Mouse (Mus musculus): Measurements from ENCODE around the gene P2rx1.
A peak's percentile ranks its signal among the peaks of the same experiment; 100 is the strongest.

The P2rx1 gene

DNA sequence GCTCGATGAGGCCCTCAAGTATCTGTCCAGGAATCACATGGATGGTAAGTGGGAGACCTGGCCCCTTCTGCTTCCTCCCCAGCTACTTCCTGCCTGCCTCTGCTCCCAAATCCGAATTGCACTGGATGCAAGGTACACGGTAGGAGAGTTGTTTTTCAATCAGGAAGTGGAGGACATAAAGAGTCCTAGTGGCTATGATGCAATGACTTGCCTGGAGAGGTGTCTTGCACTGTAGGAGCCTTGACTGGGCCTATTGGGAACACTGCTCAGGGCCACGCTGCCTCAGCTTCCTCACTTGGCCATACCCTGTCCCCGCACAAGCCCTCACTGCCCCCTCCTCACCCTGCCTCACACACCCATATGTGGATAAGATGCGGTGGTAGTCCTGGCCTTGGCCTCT is 9.9 kb upstream of the P2rx1 start:
- DNase-seq = no peak

DNA sequence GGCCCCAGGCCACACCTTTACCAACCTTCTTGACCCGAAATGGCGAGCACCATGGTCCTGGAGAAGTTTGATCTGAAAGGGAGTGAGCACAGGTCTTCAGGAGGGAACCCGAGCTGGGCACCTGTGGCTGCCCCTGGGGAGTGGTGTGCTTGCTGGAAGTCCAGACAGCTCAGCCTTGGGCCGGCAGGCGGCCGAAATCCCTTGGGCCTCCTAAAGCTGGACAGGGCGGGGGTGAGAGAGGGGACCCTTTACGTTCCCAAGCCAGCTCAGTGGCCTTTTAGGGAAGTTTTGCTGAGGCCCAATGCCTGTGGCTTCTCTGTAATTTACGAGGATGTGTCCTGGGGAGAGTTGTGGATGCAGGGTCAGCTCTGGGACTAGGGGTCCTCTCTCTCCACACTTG is 8.2 kb upstream of the P2rx1 start:
- no peak for DNase-seq

GRCm38 (mm10) chr11:72991961-72992360 is 6.9 kb upstream of the P2rx1 start:
- DNase-seq = no peak

- peak; percentile 10 for DNase-seq
Measured at GRCm38 (mm10) chr11:72996346-72996745, 2.6 kb upstream of the P2rx1 start.

DNA sequence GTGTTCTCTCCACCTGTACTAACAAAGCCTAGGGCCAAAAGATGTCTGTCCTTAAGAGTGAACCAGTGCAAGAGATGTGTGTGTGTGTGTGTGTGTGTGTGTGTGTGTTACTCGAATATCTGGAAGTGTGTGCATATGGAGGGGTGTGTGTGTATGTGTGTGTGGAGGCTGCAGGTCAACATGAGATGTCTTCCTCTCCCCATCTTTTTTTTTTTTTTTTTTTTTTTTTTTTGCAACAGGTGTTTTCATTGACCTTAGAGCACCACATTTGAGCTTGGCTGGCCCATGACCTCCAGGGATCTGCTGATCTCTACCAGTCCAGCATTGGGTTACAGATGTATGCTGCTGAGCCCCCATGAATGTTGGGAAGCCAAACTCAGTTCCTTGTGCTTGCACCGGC is 2.1 kb upstream of the P2rx1 start:
- DNase-seq = no peak

GRCm38 (mm10) chr11:72997529-72998326 is 1.2 kb upstream of the P2rx1 start:
- DNase-seq = peak; percentile 10

DNA sequence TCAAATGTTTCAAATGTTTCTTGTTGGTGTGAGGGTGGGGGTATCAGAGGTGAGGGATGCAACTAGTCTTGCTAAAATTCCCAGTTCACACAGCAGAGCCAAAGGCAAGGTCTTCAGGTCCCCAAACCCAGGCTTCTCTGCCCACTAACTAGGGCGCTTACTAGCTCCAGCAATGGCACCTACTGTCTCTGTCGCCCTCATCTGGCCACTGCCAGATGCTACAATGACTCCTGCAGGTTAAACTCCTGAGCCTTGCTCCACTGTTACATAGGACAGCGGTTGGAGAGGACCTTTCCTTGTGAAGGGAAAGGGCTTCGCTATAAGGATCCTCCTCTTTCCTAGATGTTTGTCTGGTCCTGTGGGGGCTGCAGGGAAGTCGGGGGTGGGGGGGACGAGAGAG is 2.1 kb downstream of the P2rx1 start:
- DNase-seq = peak; percentile 87

GRCm38 (mm10) chr11:73006377-73006776 is 7.5 kb downstream of the P2rx1 start:
- DNase-seq = peak; percentile 70

DNA sequence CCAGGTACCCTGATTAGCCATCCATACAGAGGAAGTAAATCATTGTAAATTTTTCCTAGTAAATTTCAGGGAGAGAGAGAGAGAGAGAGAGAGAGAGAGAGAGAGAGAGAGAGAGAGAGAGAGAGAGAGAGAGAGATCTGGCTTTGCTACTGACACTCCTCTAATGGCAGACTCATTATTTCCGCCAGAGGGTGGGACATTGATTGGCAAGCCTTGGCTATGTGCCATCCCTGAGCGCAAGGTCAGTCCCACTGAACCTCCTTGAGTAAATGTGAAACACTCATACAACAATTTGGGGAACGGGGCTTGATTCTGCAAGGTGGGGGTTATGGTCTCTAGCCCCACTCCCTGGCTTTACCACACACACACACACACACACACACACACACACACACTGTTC is 8.2 kb downstream of the P2rx1 start:
- DNase-seq = peak; percentile 19

DNA sequence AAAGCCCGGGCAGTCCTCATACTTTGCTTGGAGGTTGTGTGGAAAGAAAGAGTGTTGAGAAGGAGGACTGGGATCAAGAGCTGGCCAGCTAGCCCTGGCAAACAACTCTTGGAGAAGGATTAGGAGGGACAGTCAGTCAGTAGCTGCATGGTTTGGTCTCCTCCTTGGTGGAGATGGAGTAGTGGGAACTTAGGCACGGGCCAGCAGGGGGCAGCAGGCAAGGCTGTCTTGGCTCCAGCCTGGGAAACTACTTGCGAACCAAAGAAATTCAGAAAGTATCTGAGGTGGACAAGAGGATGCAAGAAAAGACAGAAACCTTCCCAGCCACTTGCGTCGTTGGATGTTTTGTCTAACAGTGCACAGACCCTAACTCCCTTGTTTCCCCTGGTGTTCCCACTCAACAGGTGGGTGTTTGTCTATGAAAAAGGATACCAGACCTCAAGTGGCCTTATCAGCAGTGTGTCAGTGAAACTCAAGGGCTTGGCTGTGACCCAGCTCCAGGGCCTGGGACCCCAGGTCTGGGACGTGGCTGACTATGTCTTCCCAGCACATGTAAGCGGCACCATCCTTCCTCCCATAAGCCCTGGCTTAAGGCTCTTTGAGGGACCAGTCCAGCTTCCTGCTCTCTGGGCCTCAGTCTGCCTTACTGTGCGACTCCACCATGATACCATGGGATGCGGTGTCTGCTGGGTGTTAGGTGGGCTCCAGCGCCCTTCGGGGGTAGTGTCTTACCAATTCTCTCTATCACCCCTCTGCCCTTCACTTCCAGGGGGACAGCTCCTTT is 9.0 kb downstream of the P2rx1 start:
- peak; percentile 91 for DNase-seq

DNA sequence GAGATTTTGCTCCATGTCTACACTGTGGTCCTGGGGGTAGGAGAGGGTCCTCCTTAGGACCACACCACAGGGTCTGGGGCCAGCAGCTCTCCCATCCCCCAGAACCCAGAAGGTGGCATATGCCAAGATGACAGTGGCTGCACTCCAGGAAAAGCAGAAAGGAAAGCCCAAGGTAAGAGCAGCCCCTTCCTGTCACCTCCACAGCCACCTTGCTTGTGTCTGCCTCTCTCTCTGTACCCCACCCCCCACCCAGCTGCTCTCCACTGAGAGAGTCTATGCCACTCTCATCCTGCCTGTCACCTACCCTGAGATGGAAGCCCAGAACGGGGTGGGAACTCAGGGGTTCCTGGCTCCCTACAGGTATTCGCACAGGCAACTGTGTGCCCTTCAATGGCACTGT is 9.9 kb downstream of the P2rx1 start:
- DNase-seq = peak; percentile 61

DNA sequence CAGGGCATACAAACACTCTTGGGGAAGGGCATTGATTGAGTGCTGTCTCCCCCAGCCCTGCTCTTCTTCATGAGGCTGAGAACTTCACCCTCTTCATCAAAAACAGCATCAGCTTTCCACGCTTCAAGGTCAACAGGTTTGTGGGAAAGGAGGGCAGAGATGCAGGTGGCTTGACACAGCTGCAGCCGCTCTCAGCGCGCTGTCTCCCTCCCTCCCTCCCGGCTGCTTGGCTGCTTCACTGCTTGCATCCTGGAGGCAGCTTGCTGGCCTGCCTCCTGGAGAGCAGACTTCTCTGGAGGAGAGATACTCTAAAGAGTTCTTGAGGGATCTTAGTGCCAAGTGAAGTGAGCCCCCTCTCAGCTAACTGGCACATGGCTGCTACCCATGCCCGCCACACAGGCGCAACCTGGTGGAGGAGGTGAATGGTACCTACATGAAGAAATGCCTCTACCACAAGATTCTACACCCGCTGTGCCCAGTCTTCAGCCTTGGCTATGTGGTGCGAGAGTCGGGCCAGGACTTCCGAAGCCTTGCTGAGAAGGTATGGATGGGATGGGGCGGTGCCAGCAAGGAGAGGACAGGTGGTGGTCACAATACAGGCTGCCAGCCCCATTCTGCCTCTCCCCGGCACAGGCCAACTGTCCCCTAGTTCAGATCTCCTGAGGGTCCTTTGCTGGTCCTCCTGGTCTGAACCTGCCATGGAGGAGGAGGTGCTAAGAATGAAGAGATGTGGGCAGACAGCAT is 10.8 kb downstream of the P2rx1 start:
- peak; percentile 68 for DNase-seq

DNA sequence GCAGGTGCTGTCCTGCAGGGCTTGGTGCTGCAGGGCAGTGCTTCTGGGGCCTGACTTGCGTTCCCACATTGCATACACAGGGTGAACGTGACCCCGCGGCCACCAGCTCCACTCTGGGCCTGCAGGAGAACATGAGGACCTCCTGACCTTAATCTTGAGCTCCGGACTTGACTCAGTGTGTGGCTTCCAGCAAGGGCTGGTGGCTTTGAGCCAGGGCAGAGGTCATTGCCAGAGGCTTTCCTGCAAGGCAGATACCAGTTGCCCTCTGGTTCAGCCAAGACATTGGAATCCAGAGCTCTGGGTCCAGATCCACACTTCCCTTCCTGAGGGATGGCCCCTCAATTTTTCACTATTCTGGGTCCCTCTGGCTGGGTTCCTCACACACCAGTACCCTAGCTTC is 15.1 kb downstream of the P2rx1 start:
- peak; percentile 46 for DNase-seq

DNA sequence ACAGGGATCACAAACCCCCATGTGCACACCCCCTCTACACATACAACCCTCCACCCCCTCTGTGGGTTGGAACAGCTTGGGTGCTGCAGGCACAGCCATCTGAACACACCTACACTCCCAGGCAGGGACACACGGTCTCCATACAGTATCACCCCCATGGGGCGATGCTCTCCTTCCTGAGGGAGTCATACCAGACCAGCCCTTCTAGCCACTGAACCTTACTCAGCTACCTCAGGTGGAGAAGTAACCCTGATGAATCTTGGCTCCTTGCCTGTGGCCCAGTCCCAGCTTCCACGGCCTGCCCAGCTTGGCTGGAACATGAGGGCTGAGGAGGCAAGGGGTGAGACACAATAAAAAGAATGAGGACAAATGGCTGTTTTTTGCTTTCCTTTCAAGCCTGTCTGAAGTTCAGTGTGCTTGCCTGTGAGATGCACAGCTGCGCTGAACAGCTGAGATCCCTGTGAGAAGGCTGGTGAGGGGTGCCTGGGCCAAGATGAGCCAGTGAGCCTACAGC is 16.0 kb downstream of the P2rx1 start:
- DNase-seq = peak; percentile 73

DNA sequence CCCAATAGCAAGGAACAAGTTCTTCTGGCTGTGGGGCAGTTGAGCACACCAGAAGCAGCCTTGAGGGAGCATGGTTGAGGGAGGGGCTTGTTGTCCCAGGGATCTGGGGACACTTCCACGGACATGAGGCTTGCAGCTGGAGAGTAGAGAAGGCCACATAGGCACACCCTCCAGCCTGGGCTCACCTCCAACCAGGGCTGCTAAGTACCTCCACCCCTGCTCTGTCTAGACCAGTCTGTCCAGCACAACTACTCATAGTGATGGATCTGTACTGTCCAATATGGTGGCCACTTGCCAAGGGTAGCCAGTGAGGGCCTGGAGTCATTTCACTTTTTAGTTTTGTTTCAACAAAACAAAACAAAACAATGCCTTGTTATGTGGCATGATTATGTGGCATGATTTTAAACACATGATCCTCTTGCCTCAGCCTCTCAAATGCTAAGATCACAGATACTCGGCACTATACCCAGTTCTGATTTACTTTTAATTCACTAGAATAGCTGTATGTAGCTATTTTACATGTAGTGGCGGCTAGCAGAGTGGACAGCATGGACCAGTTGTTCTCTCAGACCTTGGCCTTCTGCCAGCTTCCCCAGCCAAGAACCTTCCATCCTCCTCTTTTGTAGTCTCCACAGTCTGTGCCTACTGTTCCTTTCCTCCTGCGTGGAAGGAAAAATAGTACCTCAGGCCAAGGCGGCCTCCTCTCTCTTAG is 16.6 kb downstream of the P2rx1 start:
- DNase-seq = no peak

- no peak for DNase-seq
Measured at GRCm38 (mm10) chr11:73016103-73016420, 17.2 kb downstream of the P2rx1 start.

DNA sequence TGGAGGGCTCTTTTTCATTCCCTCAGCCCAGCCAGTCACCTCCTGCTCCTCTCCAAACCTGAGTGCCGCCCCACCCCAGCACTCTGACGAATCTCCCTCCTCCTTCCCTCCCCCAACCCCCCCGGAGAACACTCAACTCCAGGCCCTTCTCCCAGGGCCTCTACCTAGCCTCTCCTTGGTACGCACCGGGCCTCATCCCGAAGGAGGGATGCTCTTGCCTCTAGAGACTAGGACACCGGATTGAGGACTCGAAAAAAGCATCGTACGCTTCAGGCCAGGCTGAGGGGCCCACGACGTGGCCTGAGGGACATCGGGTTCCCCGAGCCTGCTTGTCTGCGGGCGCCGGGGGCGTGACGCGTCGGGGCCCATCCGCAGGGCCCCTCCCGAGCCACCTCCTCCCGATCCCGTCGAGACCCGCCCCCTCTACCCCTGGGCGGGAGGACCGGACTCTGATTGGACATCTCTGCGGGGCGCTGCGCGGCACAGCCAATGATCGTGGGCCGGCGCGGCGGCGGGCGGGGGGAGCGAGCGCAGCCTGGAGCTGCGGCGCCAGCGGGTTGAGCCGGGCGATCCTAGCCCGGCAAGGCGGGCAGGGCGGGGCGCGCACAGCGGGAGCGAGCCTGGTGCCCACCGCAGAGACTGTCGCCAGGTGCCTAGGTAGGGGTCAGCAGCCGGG is 19.7 kb downstream of the P2rx1 start, which contains the start of gene Camkk1:
Gene Camkk1 (plus strand): TSS at position 538 of the 676 bp plus-strand sequence.
- DNase-seq = peak; percentile 96

GRCm38 (mm10) chr11:73019147-73019795 is 20.4 kb downstream of the P2rx1 start:
- peak; percentile 93 for DNase-seq

DNA sequence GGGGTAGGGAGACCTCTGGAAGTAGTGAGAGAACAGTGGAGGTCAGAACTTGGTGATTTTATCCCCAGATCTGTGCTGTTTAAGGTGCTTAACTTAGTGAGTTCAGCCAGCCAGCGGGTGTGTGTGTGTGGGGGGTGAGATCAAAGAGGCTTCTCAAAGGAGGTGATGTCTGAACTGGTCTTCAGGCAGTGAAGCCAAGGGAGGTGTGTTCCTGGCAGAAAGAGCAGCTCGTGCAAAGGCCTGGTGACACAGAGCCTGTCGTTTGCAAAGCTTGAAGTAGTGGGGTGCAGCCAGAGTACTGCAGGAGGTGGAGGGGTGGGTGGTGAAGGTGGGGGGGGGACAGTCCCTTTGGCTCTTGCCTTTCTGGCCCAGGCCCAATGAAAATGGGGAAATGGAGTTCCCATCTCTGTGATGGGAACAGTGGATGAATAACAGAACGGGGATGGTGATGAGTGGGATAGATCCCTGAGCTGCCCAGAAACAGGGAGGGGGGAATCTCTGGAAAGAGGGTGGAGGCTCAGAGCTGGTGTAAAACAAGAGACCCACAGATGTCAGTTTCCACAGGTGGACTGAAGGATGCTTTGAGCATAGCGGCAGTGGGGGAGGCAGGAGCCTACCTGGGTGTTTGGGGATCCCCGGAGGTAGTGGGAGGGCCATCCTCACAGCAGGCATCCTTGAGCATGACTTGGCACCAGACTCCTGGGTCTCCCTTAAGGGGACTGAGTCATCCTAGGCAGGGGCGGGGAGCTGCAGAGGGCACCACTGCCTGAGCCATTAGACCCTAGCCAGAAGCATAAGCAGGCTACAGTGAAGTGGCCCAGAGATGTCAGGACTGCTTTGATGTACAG is 22.3 kb downstream of the P2rx1 start:
- DNase-seq = no peak

DNA sequence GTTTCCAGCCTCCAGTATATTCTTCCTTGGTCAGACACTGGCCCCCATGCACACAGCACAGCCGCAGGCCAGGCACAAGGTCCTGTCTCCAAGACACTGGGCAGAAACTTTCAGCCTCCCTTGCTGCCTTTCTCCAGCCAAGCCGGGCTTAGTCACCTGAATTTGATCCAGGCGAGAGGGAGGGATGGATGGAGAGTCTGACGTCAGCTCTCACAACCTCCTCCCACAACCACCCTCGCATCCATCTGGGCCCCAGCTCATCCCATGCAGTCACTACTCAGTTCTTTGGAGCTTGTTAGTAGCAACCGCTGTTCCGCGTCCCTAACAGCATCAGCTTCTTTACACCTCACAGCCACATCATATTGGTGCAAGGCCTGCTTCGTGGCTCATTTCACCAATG is 24.2 kb downstream of the P2rx1 start:
- peak; percentile 13 for DNase-seq

- DNase-seq = no peak
Measured at GRCm38 (mm10) chr11:73023827-73024226, 24.9 kb downstream of the P2rx1 start.
